Comparison of ENCODE assay signal across 11 mouse cellular contexts in genomic region chr4:11895857-11896825, GRCm38 (mm10).
DNase-seq lines count a peak whose midpoint lies in the region; ATAC-seq lines count a peak whose summit lies in the region.
"Had no signal": no experiment of that assay in that cellular context is flagged by ENCODE, and none has a peak within 500 bp of the region (broad histone marks: within the 10 kb centered on the region; RNA-seq: fewer than 3 reads in every experiment).

No protein-coding gene starts in this region.

- no peak overlapping the region for H3K9ac ChIP-seq in heart, embryonic 11.5 days (ENCODE audit: low read depth, low read length)
- H3K9ac ChIP-seq: neural tube, embryonic 13.5 days had no signal

- no peaks in the 10 kb centered on the region for H3K27me3 ChIP-seq in heart, embryonic 11.5 days (ENCODE audit: control insufficient read depth, insufficient read depth, low read length)
- H3K27me3 ChIP-seq: megakaryocyte, embryonic 14.5 days; neural tube, embryonic 13.5 days had no signal

- no peak for ATAC-seq in heart, embryonic 11.5 days (replicated peaks; ENCODE audit: insufficient number of reproducible peaks, low FRiP score, low TSS enrichment)
- ATAC-seq in activated CD4-positive, CD25-positive, alpha-beta regulatory T cell, adult 4 months = no peak

- no peak overlapping the region for H3K4me3 ChIP-seq in heart, embryonic 11.5 days (ENCODE audit: low read depth, low read length)
- H3K4me3 ChIP-seq: megakaryocyte, embryonic 14.5 days; neural tube, embryonic 13.5 days had no signal

- H3K27ac ChIP-seq in heart, embryonic 11.5 days (ENCODE audit: low read depth, low read length) = no peak overlapping the region
- H3K27ac ChIP-seq: neural tube, embryonic 13.5 days had no signal

- no peaks in the 10 kb centered on the region for H3K9me3 ChIP-seq in heart, embryonic 11.5 days (replicated peaks; ENCODE audit: control insufficient read depth, low read length)
- H3K9me3 ChIP-seq: megakaryocyte, embryonic 14.5 days; neural tube, embryonic 13.5 days had no signal

- H3K36me3 ChIP-seq in heart, embryonic 11.5 days (ENCODE audit: control insufficient read depth, insufficient read depth, low read length) = no peaks in the 10 kb centered on the region
- H3K36me3 ChIP-seq: neural tube, embryonic 13.5 days had no signal

- no peak overlapping the region for H3K4me2 ChIP-seq in heart, embryonic 11.5 days
- H3K4me2 ChIP-seq: neural tube, embryonic 13.5 days had no signal

- WGBS in heart, embryonic 11.5 days (ENCODE audit: insufficient replicate concordance) = 69% methylated on average over 6 of the region's 6 CpGs

- peak; percentile 93 for DNase-seq in heart, adult 11 months
- peak; percentile 21 for DNase-seq in testis, postnatal 14 days (ENCODE audit: low spot score)
- DNase-seq in testis, postnatal 10 days (ENCODE audit: low spot score) = no peak
- DNase-seq in kidney, postnatal 14 days = peak; percentile 36
- no peak for DNase-seq in right cerebral cortex, postnatal 14 days
- DNase-seq in gastrocnemius, adult 18-20 months (ENCODE audit: low spot score) = no peak
- DNase-seq: gastrocnemius, postnatal 36 days had no signal

- 0 out of 2 replicates have a peak, but pooled peaks cover 2% of the 10 kb centered on the region for H3K4me1 ChIP-seq in heart, embryonic 11.5 days (ENCODE audit: control insufficient read depth, insufficient read depth, low read length)

Comparison
In these comparisons a context has a peak if more than half of its experiments do, and no peak if none do; other contexts are left out.
1. DNase-seq: peak in heart, adult 11 months (single experiment), testis, postnatal 14 days (single experiment) and kidney, postnatal 14 days (single experiment); none in testis, postnatal 10 days (single experiment), right cerebral cortex, postnatal 14 days (single experiment) and gastrocnemius, adult 18-20 months (single experiment).